Mouse (Mus musculus): ENCODE data around the gene Slc16a1. TPM values are rescaled to one million over a fixed set of nuclear protein-coding genes. Genes with fewer than 3 reads are reported as not detected.
A peak's percentile ranks its signal among the peaks of the same experiment; 100 is the strongest.

The Slc16a1 gene
- 54.9 and 80.5 TPM in 2 replicates for polyA plus RNA-seq (2012; rRNA removed)

DNA sequence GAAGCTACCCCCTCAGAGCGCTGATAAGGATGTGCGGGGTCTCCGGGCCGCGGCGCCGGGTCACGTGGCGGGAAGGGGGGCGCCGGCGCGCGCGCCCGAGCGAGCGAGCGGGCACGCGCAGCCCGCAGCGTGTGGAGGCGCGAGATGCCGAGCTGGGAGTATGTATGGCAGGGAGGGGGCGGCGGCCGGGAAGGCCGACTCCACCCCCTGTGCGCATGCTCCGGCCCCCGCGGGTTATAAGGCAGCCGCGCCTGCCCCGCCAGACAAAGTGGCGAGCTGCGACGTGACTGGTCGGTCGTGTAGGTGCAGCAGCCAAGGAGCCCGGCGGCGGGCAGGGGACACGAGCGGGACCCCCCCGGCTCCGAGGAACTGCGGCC lies at the start of gene Slc16a1:
TSS of gene Slc16a1 (plus strand) at position 266 of the 377 bp plus-strand sequence.
- Histone ChIP-seq H3K4me3 (ENCODE audit: control insufficient read depth, insufficient read depth, low read length) (peak within 1 kb of the TSS; percentile 85), H3K27me3 (ENCODE audit: control insufficient read depth, insufficient read depth, low read length) (no peaks in the 10 kb centered on the region), H3K27ac (ENCODE audit: control insufficient read depth, insufficient read depth, low read length) (peak within 1 kb of the TSS; percentile 45), H3K4me1 (replicated peaks; ENCODE audit: control insufficient read depth, insufficient read depth, low read length) (peaks cover 7% of the 10 kb centered on the region), H3K36me3 (ENCODE audit: control insufficient read depth, insufficient read depth, low read length) (no peaks in the 10 kb centered on the region)
- DNase-seq = peak; percentile 95
- WGBS = under 1% methylated on average over 48 of the region's 50 CpGs
- 0 out of 2 replicates have a peak, but pooled peaks have one; percentile 46 for TF ChIP-seq CTCF (IDR thresholded peaks at IDR 0.05; ENCODE audit: borderline replicate concordance, control insufficient read depth, extremely low read depth, insufficient read depth, low read length, poor library complexity)
- TF ChIP-seq POLR2A (IDR thresholded peaks at IDR 0.05; ENCODE audit: control insufficient read depth, extremely low read depth, insufficient read depth, low read length, poor library complexity) = peak; percentile 96

DNA sequence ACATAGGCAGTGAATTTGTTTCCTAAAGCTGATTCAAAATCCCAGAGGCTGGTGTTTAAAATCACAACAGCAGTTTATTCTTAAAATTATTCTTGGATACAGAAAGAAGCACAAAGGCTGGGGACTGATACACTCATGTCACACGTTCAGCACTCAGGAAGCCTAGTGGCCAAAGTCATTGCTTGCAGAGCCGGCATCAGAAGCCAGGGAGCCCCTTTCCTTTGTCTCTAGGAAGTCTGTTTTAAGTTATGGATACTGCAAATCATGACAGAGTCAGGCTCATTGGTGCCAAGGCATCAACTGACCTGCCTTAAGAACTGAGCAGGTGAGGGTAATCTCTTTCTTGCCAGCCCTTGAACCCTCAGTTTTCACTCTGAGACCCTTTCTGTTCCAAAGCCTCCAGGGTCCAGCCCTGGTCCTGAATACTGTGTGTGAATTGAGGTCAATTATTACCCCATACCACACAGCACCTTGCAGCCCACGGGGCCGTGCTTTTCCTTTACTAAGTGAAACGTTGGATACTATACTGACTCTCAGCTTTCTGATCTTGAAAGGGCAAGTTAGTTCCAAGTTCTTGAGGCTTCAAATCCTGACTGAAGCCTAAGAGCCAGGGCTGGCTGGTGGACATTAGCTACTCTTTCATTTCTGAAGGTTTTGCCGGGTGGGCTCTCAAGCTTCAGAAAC lies 41.9 kb upstream of the Slc16a1 start:
- Histone ChIP-seq H3K4me3 (ENCODE audit: control insufficient read depth, insufficient read depth, low read length) (no peak overlapping the region), H3K27me3 (ENCODE audit: control insufficient read depth, insufficient read depth, low read length) (no peaks in the 10 kb centered on the region), H3K4me1 (replicated peaks; ENCODE audit: control insufficient read depth, insufficient read depth, low read length) (peaks cover 6% of the 10 kb centered on the region), H3K27ac (ENCODE audit: control insufficient read depth, insufficient read depth, low read length) (no peak overlapping the region), H3K36me3 (ENCODE audit: control insufficient read depth, insufficient read depth, low read length) (no peaks in the 10 kb centered on the region)
- WGBS = 88% methylated on average over 6 of the region's 6 CpGs
- TF ChIP-seq CTCF (IDR thresholded peaks at IDR 0.05; ENCODE audit: borderline replicate concordance, control insufficient read depth, extremely low read depth, insufficient read depth, low read length, poor library complexity) = no peak
- no peak for TF ChIP-seq POLR2A (IDR thresholded peaks at IDR 0.05; ENCODE audit: control insufficient read depth, extremely low read depth, insufficient read depth, low read length, poor library complexity)
- DNase-seq = no peak

GRCm38 (mm10) chr3:104597135-104597764 lies 41.2 kb upstream of the Slc16a1 start:
- no peaks in the 10 kb centered on the region for H3K36me3 ChIP-seq (ENCODE audit: control insufficient read depth, insufficient read depth, low read length)
- no peak overlapping the region for H3K4me3 ChIP-seq (ENCODE audit: control insufficient read depth, insufficient read depth, low read length)
- H3K27ac ChIP-seq (ENCODE audit: control insufficient read depth, insufficient read depth, low read length) = no peak overlapping the region
- no peaks in the 10 kb centered on the region for H3K27me3 ChIP-seq (ENCODE audit: control insufficient read depth, insufficient read depth, low read length)
- WGBS = 91% methylated on average over 10 of the region's 10 CpGs
- TF ChIP-seq POLR2A (IDR thresholded peaks at IDR 0.05; ENCODE audit: control insufficient read depth, extremely low read depth, insufficient read depth, low read length, poor library complexity) (no peak), CTCF (IDR thresholded peaks at IDR 0.05; ENCODE audit: borderline replicate concordance, control insufficient read depth, extremely low read depth, insufficient read depth, low read length, poor library complexity) (no peak)
- no peak for DNase-seq
- peaks cover 6% of the 10 kb centered on the region for H3K4me1 ChIP-seq (replicated peaks; ENCODE audit: control insufficient read depth, insufficient read depth, low read length)

GRCm38 (mm10) chr3:104599296-104600150 lies 38.9 kb upstream of the Slc16a1 start:
- H3K27ac ChIP-seq (ENCODE audit: control insufficient read depth, insufficient read depth, low read length) = no peak overlapping the region
- peaks cover 6% of the 10 kb centered on the region for H3K4me1 ChIP-seq (replicated peaks; ENCODE audit: control insufficient read depth, insufficient read depth, low read length)
- no peaks in the 10 kb centered on the region for H3K36me3 ChIP-seq (ENCODE audit: control insufficient read depth, insufficient read depth, low read length)
- H3K4me3 ChIP-seq (ENCODE audit: control insufficient read depth, insufficient read depth, low read length) = no peak overlapping the region
- DNase-seq = no peak
- TF ChIP-seq CTCF (IDR thresholded peaks at IDR 0.05; ENCODE audit: borderline replicate concordance, control insufficient read depth, extremely low read depth, insufficient read depth, low read length, poor library complexity) (no peak), POLR2A (IDR thresholded peaks at IDR 0.05; ENCODE audit: control insufficient read depth, extremely low read depth, insufficient read depth, low read length, poor library complexity) (no peak)
- H3K27me3 ChIP-seq (ENCODE audit: control insufficient read depth, insufficient read depth, low read length) = no peaks in the 10 kb centered on the region
- WGBS = 84% methylated on average over 20 of the region's 20 CpGs

- H3K36me3 ChIP-seq (ENCODE audit: control insufficient read depth, insufficient read depth, low read length) = no peaks in the 10 kb centered on the region
- no peaks in the 10 kb centered on the region for H3K27me3 ChIP-seq (ENCODE audit: control insufficient read depth, insufficient read depth, low read length)
- no peak overlapping the region for H3K27ac ChIP-seq (ENCODE audit: control insufficient read depth, insufficient read depth, low read length)
- no peak overlapping the region for H3K4me3 ChIP-seq (ENCODE audit: control insufficient read depth, insufficient read depth, low read length)
- H3K4me1 ChIP-seq (replicated peaks; ENCODE audit: control insufficient read depth, insufficient read depth, low read length) = peaks cover 6% of the 10 kb centered on the region
- 88% methylated on average over 3 of the region's 3 CpGs for WGBS
- no peak for DNase-seq
- TF ChIP-seq CTCF (IDR thresholded peaks at IDR 0.05; ENCODE audit: borderline replicate concordance, control insufficient read depth, extremely low read depth, insufficient read depth, low read length, poor library complexity) = no peak
- TF ChIP-seq POLR2A (IDR thresholded peaks at IDR 0.05; ENCODE audit: control insufficient read depth, extremely low read depth, insufficient read depth, low read length, poor library complexity) = no peak
These were observed 37.8 kb upstream of the Slc16a1 start for GRCm38 (mm10) chr3:104600691-104601090.

DNA sequence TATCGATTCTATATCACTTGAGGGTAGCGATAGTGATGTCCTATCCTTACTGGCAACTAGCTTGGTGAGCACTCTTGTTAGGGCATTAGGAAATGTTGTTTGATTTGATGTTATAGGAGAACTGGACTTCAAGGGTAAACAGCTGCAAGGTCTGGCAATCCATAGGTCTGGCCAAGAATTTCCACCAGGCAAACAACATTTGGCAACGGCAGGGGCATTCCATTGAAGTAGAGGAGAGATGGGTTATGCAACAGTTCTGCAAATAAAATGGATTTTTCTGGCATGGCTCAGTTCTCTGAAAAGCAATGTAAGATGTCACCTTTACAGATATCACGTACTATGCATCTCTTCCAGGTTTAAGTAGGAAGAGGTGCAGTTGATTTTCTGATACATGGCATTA lies 36.8 kb upstream of the Slc16a1 start:
- H3K27me3 ChIP-seq (ENCODE audit: control insufficient read depth, insufficient read depth, low read length) = no peaks in the 10 kb centered on the region
- no peaks in the 10 kb centered on the region for H3K36me3 ChIP-seq (ENCODE audit: control insufficient read depth, insufficient read depth, low read length)
- TF ChIP-seq CTCF (IDR thresholded peaks at IDR 0.05; ENCODE audit: borderline replicate concordance, control insufficient read depth, extremely low read depth, insufficient read depth, low read length, poor library complexity) = no peak
- TF ChIP-seq POLR2A (IDR thresholded peaks at IDR 0.05; ENCODE audit: control insufficient read depth, extremely low read depth, insufficient read depth, low read length, poor library complexity) = no peak
- no peak for DNase-seq
- no peak overlapping the region for H3K27ac ChIP-seq (ENCODE audit: control insufficient read depth, insufficient read depth, low read length)
- 93% methylated on average over 4 of the region's 4 CpGs for WGBS
- H3K4me3 ChIP-seq (ENCODE audit: control insufficient read depth, insufficient read depth, low read length) = no peak overlapping the region
- peaks cover 6% of the 10 kb centered on the region for H3K4me1 ChIP-seq (replicated peaks; ENCODE audit: control insufficient read depth, insufficient read depth, low read length)

Measured in thymus, adult 2 months (tissue).